8 mouse cellular contexts compared by ENCODE assay signal in genomic region chr14:31336369-31337155, GRCm38 (mm10). TPM values are rescaled to one million over a fixed set of nuclear protein-coding genes. Genes with fewer than 3 reads are reported as not detected.
DNase-seq lines count a peak whose midpoint lies in the region; ATAC-seq lines count a peak whose summit lies in the region.

Gene Capn7, plus strand, starts transcription at chr14:31336638.

- peak within 1 kb of the TSS; percentile 81 for H3K9ac ChIP-seq in forebrain, embryonic 14.5 days (ENCODE audit: low read length)
- H3K9ac ChIP-seq in neural tube, embryonic 15.5 days (replicated peaks) = peak within 1 kb of the TSS; percentile 92

- peak; percentile 98 for DNase-seq in ES-CJ7 (ENCODE audit: low read depth, low spot score)
- DNase-seq in cerebellum, adult 11 months = peak; percentile 98
- DNase-seq in forebrain, embryonic 14.5 days (ENCODE audit: low spot score) = peak; percentile 99
- DNase-seq in heart, postnatal 14 days = peak; percentile 100
- peak; percentile 97 for DNase-seq in layer of hippocampus, adult 11-12 months (ENCODE audit: low spot score)
- peak; percentile 97 to 98 for DNase-seq in lung, adult 18-20 months
- DNase-seq in testis, postnatal 14 days (ENCODE audit: low spot score) = peak; percentile 98

- peak within 1 kb of the TSS; percentile 75 for H3K4me3 ChIP-seq in forebrain, embryonic 14.5 days (ENCODE audit: low read depth, low read length)
- peak within 1 kb of the TSS; percentile 94 for H3K4me3 ChIP-seq in neural tube, embryonic 15.5 days (replicated peaks)

- H3K4me1 ChIP-seq in forebrain, embryonic 14.5 days (ENCODE audit: control insufficient read depth, insufficient read depth, low read length) = peaks cover 17% of the 10 kb centered on the region
- H3K4me1 ChIP-seq in neural tube, embryonic 15.5 days = peaks cover 27% of the 10 kb centered on the region

- H3K4me2 ChIP-seq in forebrain, embryonic 14.5 days (ENCODE audit: low read length) = peak within 1 kb of the TSS; percentile 75
- H3K4me2 ChIP-seq in neural tube, embryonic 15.5 days = peak within 1 kb of the TSS; percentile 59

- WGBS in forebrain, embryonic 14.5 days = under 1% methylated on average over 76 of the region's 78 CpGs
- under 1% methylated on average over 75 of the region's 78 CpGs for WGBS in neural tube, embryonic 15.5 days

- ATAC-seq in forebrain, embryonic 14.5 days = peak; percentile 97
- peak; percentile 98 for ATAC-seq in neural tube, embryonic 15.5 days (ENCODE audit: low FRiP score)

- peak within 1 kb of the TSS; percentile 82 for H3K27ac ChIP-seq in forebrain, embryonic 14.5 days (ENCODE audit: low read depth, low read length)
- peak within 1 kb of the TSS; percentile 96 for H3K27ac ChIP-seq in neural tube, embryonic 15.5 days (replicated peaks)

- intact Hi-C loops in heart, postnatal 14 days (cut with DNase I) = loop anchor here (5.0 kb wide), 1 partner anchor 129 kb away; the partner anchor contains the start of gene Tnnc1

- peaks cover 6% of the 10 kb centered on the region for H3K36me3 ChIP-seq in forebrain, embryonic 14.5 days (ENCODE audit: control insufficient read depth, insufficient read depth, low read length)
- H3K36me3 ChIP-seq in neural tube, embryonic 15.5 days = peaks cover 6% of the 10 kb centered on the region

- H3K9me3 ChIP-seq in forebrain, embryonic 14.5 days (replicated peaks; ENCODE audit: control insufficient read depth, low read length) = no peaks in the 10 kb centered on the region
- H3K9me3 ChIP-seq in neural tube, embryonic 15.5 days (replicated peaks) = no peaks in the 10 kb centered on the region

- no peaks in the 10 kb centered on the region for H3K27me3 ChIP-seq in forebrain, embryonic 14.5 days (replicated peaks; ENCODE audit: control insufficient read depth, insufficient read depth, low read length)
- H3K27me3 ChIP-seq in neural tube, embryonic 15.5 days (replicated peaks) = no peaks in the 10 kb centered on the region

RNA-seq across cellular contexts. Expression of gene Capn7, which starts in this region (rescaled TPM):
- polyA plus RNA-seq in forebrain, embryonic 14.5 days (2014; fragmentation: Nextera tagmentation; extraction: Ambion mirVana) = 61.9 and 69.2 TPM in 2 replicates
- 10 to 100 TPM; 31.3 to 31.5 TPM for total RNA-seq in heart, postnatal 14 days (2021)
- 74.4 and 77.2 TPM in 2 replicates for polyA plus RNA-seq in neural tube, embryonic 15.5 days (2015; fragmentation: Nextera tagmentation; extraction: Ambion mirVana)

Comparison
In these comparisons a context has a peak if more than half of its experiments do, and no peak if none do; other contexts are left out.
1. Peak in every context shown above with its lines: DNase-seq, ATAC-seq, H3K4me3 ChIP-seq and H3K27ac ChIP-seq.